Mouse (Mus musculus): ENCODE measurements around the gene Rcsd1. TPM values are rescaled to one million over a fixed set of nuclear protein-coding genes. Genes with fewer than 3 reads are reported as not detected.
"Not testable (repeated sequence)": the region's sequence is repeated elsewhere in the genome, so short reads cannot be mapped to it uniquely, and the experiment has no call there.

The Rcsd1 gene
- polyA plus RNA-seq, 1 experiment from 2014 or later, result 10.7 TPM

GRCm38 (mm10) chr1:165684261-165685203 is 25.0 kb downstream of the Rcsd1 start:
- Histone ChIP-seq H3K4me3 (no peak overlapping the region), H3K9ac (no peak overlapping the region), H3K27ac (no peak overlapping the region), H3K4me1 (peaks cover 18% of the 10 kb centered on the region), H3K4me2 (no peak overlapping the region), H3K27me3 (replicated peaks) (no peaks in the 10 kb centered on the region), H3K9me3 (replicated peaks) (no peaks in the 10 kb centered on the region), H3K36me3 (no peaks in the 10 kb centered on the region)
- ATAC-seq, result 0 out of 2 replicates have a peak, but pooled peaks have one; percentile 42
- WGBS (ENCODE audit: insufficient replicate concordance), result 47% methylated on average over 15 of the region's 15 CpGs

- 55% methylated on average over 18 of the region's 18 CpGs for WGBS (ENCODE audit: insufficient replicate concordance)
- ATAC-seq, result peak; percentile 18; the same call in 1 of the 2 replicates
Measured at GRCm38 (mm10) chr1:165682056-165682853, 27.3 kb downstream of the Rcsd1 start.

GRCm38 (mm10) chr1:165681045-165681794 is 28.3 kb downstream of the Rcsd1 start:
- no peak for ATAC-seq

More at GRCm38 (mm10) chr1:165682056-165682853, 27.3 kb downstream of the Rcsd1 start:
- H3K9me3 ChIP-seq (replicated peaks), result no peaks in the 10 kb centered on the region
- no peak overlapping the region for H3K27ac ChIP-seq
- H3K9ac ChIP-seq, result no peak overlapping the region
- no peaks in the 10 kb centered on the region for H3K27me3 ChIP-seq (replicated peaks)
- no peak overlapping the region for H3K4me3 ChIP-seq
- H3K36me3 ChIP-seq, result peaks cover 5% of the 10 kb centered on the region; the same call in 1 of the 2 replicates
- no peak overlapping the region for H3K4me2 ChIP-seq
- H3K4me1 ChIP-seq, result peaks cover 18% of the 10 kb centered on the region

GRCm38 (mm10) chr1:165680086-165680485 is 29.5 kb downstream of the Rcsd1 start:
- H3K9ac ChIP-seq; H3K9me3 ChIP-seq (replicated peaks); H3K27me3 ChIP-seq (replicated peaks); H3K36me3 ChIP-seq; ATAC-seq; H3K4me3 ChIP-seq; H3K4me2 ChIP-seq: not testable (repeated sequence)
- Histone ChIP-seq H3K27ac (0 out of 2 replicates have a peak overlapping the region, but pooled peaks have one; percentile 8), H3K4me1 (peaks cover 22% of the 10 kb centered on the region; the same call in 1 of the 2 replicates)

More at GRCm38 (mm10) chr1:165681045-165681794, 28.3 kb downstream of the Rcsd1 start:
- H3K27ac ChIP-seq, result peak overlapping the region; percentile 43; the same call in 1 of the 2 replicates
- peaks cover 5% of the 10 kb centered on the region; the same call in 1 of the 2 replicates for H3K36me3 ChIP-seq
- H3K4me1 ChIP-seq, result peaks cover 18% of the 10 kb centered on the region; the same call in 1 of the 2 replicates
- WGBS (ENCODE audit: insufficient replicate concordance), result 47% methylated on average over 13 of the region's 13 CpGs
- H3K4me3 ChIP-seq, result no peak overlapping the region
- no peaks in the 10 kb centered on the region for H3K27me3 ChIP-seq (replicated peaks)
- no peak overlapping the region for H3K4me2 ChIP-seq
- H3K9me3 ChIP-seq (replicated peaks), result no peaks in the 10 kb centered on the region
- no peak overlapping the region for H3K9ac ChIP-seq

GRCm38 (mm10) chr1:165679618-165679997 is 29.9 kb downstream of the Rcsd1 start:
- H3K36me3 ChIP-seq, result peaks cover 5% of the 10 kb centered on the region; the same call in 1 of the 2 replicates
- H3K4me1 ChIP-seq, result peaks cover 22% of the 10 kb centered on the region; the same call in 1 of the 2 replicates
- ATAC-seq, result no peak
- H3K27ac ChIP-seq, result no peak overlapping the region
- H3K9me3 ChIP-seq (replicated peaks), result no peaks in the 10 kb centered on the region
- H3K4me3 ChIP-seq, result no peak overlapping the region
- 61% methylated on average over 3 of the region's 3 CpGs for WGBS (ENCODE audit: insufficient replicate concordance)
- no peak overlapping the region for H3K9ac ChIP-seq
- H3K4me2 ChIP-seq, result no peak overlapping the region
- no peaks in the 10 kb centered on the region for H3K27me3 ChIP-seq (replicated peaks)

GRCm38 (mm10) chr1:165678861-165679617 is 30.5 kb downstream of the Rcsd1 start:
- 71% methylated on average over 15 of the region's 15 CpGs for WGBS (ENCODE audit: insufficient replicate concordance)

GRCm38 (mm10) chr1:165677558-165677957 is 32.0 kb downstream of the Rcsd1 start:
- 79% methylated on average over 4 of the region's 4 CpGs for WGBS (ENCODE audit: insufficient replicate concordance)
- H3K27ac ChIP-seq, result no peak overlapping the region
- H3K4me1 ChIP-seq, result peaks cover 22% of the 10 kb centered on the region; the same call in 1 of the 2 replicates

More at GRCm38 (mm10) chr1:165678861-165679617, 30.5 kb downstream of the Rcsd1 start:
- no peak overlapping the region for H3K4me2 ChIP-seq
- no peak overlapping the region for H3K4me3 ChIP-seq
- H3K27ac ChIP-seq, result no peak overlapping the region
- no peak for ATAC-seq
- no peak overlapping the region for H3K9ac ChIP-seq
- H3K36me3 ChIP-seq, result peaks cover 5% of the 10 kb centered on the region; the same call in 1 of the 2 replicates
- H3K4me1 ChIP-seq, result peaks cover 22% of the 10 kb centered on the region; the same call in 1 of the 2 replicates
- no peaks in the 10 kb centered on the region for H3K27me3 ChIP-seq (replicated peaks)
- H3K9me3 ChIP-seq (replicated peaks), result no peaks in the 10 kb centered on the region

GRCm38 (mm10) chr1:165676993-165677392 is 32.6 kb downstream of the Rcsd1 start:
- H3K4me3 ChIP-seq, result no peak overlapping the region
- peaks cover 18% of the 10 kb centered on the region; the same call in 1 of the 2 replicates for H3K4me1 ChIP-seq
- no peak overlapping the region for H3K4me2 ChIP-seq
- no peak overlapping the region for H3K9ac ChIP-seq
- H3K27me3 ChIP-seq (replicated peaks), result no peaks in the 10 kb centered on the region
- ATAC-seq, result no peak
- H3K27ac ChIP-seq, result no peak overlapping the region
- H3K36me3 ChIP-seq, result peaks cover 5% of the 10 kb centered on the region; the same call in 1 of the 2 replicates
- H3K9me3 ChIP-seq (replicated peaks), result no peaks in the 10 kb centered on the region
- WGBS (ENCODE audit: insufficient replicate concordance), result 60% methylated on average over 3 of the region's 3 CpGs

More at GRCm38 (mm10) chr1:165677558-165677957, 32.0 kb downstream of the Rcsd1 start:
- Histone ChIP-seq H3K9ac (no peak overlapping the region), H3K36me3 (peaks cover 5% of the 10 kb centered on the region; the same call in 1 of the 2 replicates), H3K4me2 (no peak overlapping the region), H3K27me3 (replicated peaks) (no peaks in the 10 kb centered on the region), H3K4me3 (no peak overlapping the region), H3K9me3 (replicated peaks) (no peaks in the 10 kb centered on the region)
- ATAC-seq, result no peak

GRCm38 (mm10) chr1:165675167-165675566 is 34.4 kb downstream of the Rcsd1 start:
- Histone ChIP-seq H3K4me1 (peaks cover 6% of the 10 kb centered on the region; the same call in 1 of the 2 replicates), H3K9me3 (replicated peaks) (no peaks in the 10 kb centered on the region), H3K4me3 (no peak overlapping the region), H3K36me3 (peaks cover 5% of the 10 kb centered on the region; the same call in 1 of the 2 replicates), H3K27me3 (replicated peaks) (no peaks in the 10 kb centered on the region), H3K27ac (no peak overlapping the region), H3K9ac (no peak overlapping the region), H3K4me2 (no peak overlapping the region)
- 55% methylated on average over 9 of the region's 9 CpGs for WGBS (ENCODE audit: insufficient replicate concordance)
- no peak for ATAC-seq

- H3K4me3 ChIP-seq, result no peak overlapping the region
- H3K36me3 ChIP-seq, result no peaks in the 10 kb centered on the region
- no peak overlapping the region for H3K9ac ChIP-seq
- peaks cover 4% of the 10 kb centered on the region; the same call in 1 of the 2 replicates for H3K4me1 ChIP-seq
- 66% methylated on average over 9 of the region's 9 CpGs for WGBS (ENCODE audit: insufficient replicate concordance)
- H3K4me2 ChIP-seq, result no peak overlapping the region
- H3K27ac ChIP-seq, result no peak overlapping the region
- no peaks in the 10 kb centered on the region for H3K27me3 ChIP-seq (replicated peaks)
- no peak for ATAC-seq
- H3K9me3 ChIP-seq (replicated peaks), result no peaks in the 10 kb centered on the region
Measured at GRCm38 (mm10) chr1:165672355-165672754, 37.2 kb downstream of the Rcsd1 start.
